Mouse (Mus musculus) v-Abl transformed pro-B cells (cell line): ENCODE data around the gene Rtl8c.
"Not testable (repeated sequence)": the region's sequence is repeated elsewhere in the genome, so short reads cannot be mapped to it uniquely, and the experiment has no call there.

Source experiments
- in situ Hi-C, 2 experiments: fragments of 400-800 bp; cut with MboI; formaldehyde crosslinking; loops; one replicate each; pipeline ENCODE4 v1.15.1; 2025; ENCODE audit not compliant: unreplicated experiment in 2 of 2

Gene Rtl8c

DNA sequence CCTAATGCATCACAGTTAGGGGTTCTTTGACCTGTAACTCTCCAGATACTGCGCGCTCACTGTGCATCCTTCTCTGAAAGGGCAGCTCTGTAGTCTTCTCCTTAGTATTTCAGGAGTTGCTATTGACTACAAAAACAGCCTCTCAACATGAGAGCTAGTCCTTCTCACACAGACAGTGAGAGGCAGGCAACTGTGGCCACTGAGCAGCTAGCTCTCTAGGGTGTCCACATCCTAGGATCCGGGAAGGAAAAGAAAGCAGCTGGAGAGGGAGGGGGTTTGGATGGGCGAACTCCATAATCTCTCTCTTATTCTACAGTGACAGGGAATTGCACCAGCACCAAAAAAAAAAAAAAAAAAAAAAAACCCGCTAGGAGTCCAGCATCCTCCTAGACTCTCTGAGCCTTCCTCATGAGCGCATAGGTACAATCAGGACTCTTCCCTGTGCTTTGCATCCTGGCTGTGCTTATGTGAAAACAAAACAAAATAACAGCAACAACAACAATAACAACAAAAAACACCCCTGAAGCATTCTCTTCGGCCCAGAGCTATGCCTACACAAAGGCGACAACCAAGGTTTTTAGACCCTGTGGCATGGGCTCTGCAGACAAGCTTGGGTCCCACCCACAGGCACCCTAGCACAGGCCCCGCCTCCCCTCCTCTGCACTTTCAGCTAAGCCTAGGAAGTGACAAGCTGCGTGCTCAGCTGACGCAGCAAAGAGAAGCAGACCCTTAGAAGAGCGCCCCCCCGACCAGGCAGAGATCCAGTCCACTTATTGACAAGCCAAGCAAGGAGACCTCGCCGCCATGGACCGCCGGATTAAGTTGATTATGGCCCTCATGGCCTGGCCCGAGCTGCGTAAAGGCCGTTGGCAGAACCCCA is at the start of gene Rtl8c:
Rtl8c (plus strand) TSS at position 791 of the 880 bp plus-strand sequence.
- in situ Hi-C loops, result no loop called here

- in situ Hi-C loops, result no loop called here
These were observed 28.5 kb upstream of the Rtl8c start for GRCm38 (mm10) chrX:53579311-53579710.

DNA sequence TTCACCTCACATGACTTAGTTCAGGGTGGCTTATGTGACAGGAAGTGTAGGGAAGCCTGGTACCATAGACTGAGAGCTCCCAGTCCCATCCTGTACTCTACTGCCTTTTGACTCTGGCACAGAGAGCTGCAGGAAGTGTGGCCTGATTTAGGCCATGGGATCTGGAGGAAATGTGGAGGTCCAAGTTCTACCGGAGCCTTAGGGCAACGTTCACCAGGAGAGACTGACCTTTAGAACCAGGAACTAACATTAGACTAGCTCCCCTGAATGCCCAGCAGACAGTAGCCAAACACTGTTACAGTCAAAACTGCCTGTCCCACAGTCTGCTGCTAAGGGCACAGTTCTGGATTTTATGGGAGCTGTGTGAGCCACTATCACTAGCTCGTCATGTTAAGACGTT is 26.4 kb upstream of the Rtl8c start:
- in situ Hi-C loops, result not testable (repeated sequence)

- in situ Hi-C loops, result not testable (repeated sequence)
These were observed 24.4 kb upstream of the Rtl8c start for GRCm38 (mm10) chrX:53583404-53583803.

DNA sequence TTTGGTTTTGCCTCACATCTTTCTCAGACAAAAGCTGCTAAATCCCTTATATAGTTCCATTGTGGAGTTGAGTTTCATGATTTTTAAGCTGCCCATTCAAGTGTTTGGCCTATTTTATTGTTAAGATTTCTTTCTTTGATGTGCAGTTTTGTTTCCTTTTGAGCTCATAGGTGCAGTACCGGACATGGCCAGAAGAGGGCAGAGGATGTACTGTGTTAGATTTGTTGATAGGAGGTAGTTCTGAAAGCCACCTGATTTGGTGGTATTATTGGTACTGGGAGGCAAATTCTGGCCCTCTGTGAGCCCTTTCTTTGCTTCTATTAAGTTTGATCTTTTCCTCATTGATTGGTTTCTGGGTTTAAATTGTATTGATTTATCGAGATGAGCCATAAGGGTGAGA is 7.8 kb upstream of the Rtl8c start:
- in situ Hi-C loops, result not testable (repeated sequence)

- in situ Hi-C loops, result not testable (repeated sequence)
These were observed 1.7 kb upstream of the Rtl8c start for GRCm38 (mm10) chrX:53606176-53606575.

- in situ Hi-C loops, result no loop called here
These were observed 436 bp downstream of the Rtl8c start for GRCm38 (mm10) chrX:53608122-53608813.

DNA sequence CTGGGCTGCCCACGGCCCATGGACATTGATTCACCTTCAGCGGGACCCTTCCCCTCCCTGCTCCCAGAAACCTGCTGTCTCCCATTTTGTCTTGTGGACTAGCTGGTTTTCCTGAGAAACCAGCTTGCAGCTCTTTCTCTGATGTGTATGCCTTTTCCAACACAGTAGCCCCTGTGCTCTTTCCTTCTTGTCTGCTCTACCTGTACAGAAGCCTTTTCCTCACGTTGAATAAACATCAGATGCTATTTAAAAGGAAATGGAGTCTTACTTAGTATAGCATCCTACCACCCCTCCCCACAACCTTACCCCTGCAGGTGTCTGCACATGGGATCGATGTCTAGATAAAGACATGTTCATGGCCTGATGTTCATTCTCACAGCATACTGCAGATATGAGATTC is 1.0 kb downstream of the Rtl8c start, which contains the start of gene Gm14597:
Gm14597 (minus strand) TSS at position 101 of the 400 bp plus-strand sequence.
- in situ Hi-C loops, result not testable (repeated sequence)

GRCm38 (mm10) chrX:53610571-53610970 is 2.7 kb downstream of the Rtl8c start:
- in situ Hi-C loops, result no loop called here

GRCm38 (mm10) chrX:53611395-53611794 is 3.6 kb downstream of the Rtl8c start:
- in situ Hi-C loops, result not testable (repeated sequence)

DNA sequence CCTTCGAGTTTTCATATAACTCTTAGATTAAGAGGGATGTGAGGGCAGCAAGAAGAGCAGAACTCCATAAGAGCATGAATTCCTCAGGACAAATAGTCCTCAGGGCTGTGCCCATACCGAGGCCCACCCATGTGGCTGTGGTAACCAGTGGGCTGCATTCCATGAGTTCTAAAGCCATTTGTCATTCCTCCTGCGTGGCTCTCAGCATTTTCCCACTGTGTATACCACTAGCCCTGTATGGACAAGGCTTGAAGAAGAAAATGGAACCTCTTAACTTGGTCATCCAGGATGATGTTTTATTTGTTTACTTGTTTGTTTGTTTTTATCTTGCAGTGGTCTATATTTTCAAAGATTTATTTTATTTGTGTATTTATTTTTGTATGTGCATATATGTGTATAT is 30.3 kb downstream of the Rtl8c start:
- in situ Hi-C loops, result not testable (repeated sequence)

GRCm38 (mm10) chrX:53642604-53642979 is 34.8 kb downstream of the Rtl8c start:
- in situ Hi-C loops, result not testable (repeated sequence)

DNA sequence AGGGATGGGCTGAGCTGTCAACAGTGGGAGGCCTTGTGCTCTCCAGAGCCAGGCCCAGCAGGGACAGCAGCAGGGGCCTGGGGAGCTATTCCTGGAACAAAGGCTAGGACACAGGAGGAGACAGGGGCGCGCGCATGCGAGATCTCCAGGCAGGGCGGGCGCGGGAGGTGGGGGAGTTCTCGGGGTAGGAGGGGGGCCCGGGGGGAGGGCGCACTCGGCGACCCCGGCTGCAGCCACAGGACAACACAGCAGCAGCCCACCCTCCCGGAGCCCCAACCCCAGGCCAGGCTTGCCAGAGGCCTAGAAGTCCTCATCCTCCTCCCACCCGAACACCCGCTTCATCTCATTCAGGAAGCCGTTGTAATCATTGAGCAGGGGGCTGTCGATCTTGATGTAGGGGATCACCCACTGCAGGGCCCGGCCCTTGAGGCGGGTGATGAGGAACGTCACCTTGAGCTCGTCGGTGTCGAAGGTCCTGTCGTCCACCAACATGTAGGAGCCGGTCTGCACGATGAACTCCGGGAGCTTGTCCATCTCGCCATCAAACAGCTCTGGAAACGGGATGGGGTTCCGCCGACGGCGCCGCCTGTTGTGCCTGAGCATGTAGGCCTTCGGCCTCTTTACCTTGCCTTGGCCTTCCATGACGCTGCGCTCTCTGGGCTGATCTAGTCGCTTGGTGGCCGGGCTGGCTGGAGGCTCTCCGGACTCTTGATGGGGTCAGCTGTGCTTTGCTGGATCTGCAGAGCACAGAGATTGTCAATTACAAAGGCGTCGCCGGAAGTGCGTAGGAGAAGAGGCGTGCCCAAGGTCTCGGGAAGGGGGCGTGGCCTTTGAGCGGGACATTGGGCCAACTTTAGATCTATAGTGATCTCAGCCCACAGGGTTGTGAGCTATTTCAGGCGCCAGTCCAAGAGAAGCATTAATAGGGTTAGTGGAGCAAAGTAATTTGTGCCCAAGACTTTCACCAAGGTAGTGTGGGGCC is 35.4 kb downstream of the Rtl8c start, which contains the start of gene Rtl8a:
Rtl8a (minus strand) TSS at position 703 of the 982 bp plus-strand sequence.
- in situ Hi-C loops, result not testable (repeated sequence)

- in situ Hi-C loops, result no loop called here
These were observed 38.1 kb downstream of the Rtl8c start for GRCm38 (mm10) chrX:53645885-53646284.

DNA sequence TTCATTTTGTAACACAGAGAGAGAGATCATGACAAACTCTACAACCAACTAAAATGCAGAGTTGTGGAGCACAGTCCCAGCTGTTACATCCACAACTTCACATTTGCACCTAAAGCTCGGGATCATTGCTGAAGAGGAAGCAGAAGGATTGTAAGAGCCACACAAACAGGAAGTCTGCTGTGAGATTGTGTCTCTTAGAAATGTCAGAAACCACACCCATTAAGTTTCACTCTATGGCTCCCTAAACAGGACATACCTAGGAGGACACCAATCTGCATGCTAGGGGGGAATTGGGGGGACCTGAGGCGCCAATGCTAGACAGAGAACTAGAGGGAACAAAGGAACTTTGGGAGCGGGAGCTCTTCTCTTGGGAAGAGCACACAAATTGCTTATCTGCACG is 45.1 kb downstream of the Rtl8c start:
- in situ Hi-C loops, result not testable (repeated sequence)
